Mouse (Mus musculus): ENCODE data around the gene Lrp5. TPM values are rescaled to one million over a fixed set of nuclear protein-coding genes. Genes with fewer than 3 reads are reported as not detected.
A peak's percentile ranks its signal among the peaks of the same experiment; 100 is the strongest.

Gene Lrp5
- polyA plus RNA-seq, 1 experiment, result 40.2 TPM

DNA sequence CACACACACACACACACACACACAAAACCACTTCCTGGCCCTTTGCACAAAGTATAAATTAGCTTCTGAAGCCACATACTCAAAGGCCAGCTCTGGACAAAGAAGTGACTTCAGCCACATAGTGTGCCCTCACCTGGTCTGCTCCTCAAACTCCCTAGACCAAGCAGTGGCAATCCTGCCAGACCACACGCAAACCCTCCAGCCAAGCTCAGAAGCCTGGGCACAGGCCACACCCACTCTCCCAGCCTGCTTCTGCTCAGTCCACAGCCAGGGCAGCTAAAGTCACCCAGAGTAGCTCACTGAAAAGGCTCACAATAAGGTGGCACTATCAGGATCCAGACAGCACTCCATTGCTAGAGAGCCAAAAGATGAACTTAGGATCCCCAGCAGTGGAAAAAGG is 30.2 kb downstream of the Lrp5 start:
- Histone ChIP-seq H3K9ac (ENCODE audit: low read depth, poor library complexity, severe bottlenecking) (no peak overlapping the region), H3K36me3 (ENCODE audit: control insufficient read depth, insufficient read depth, low read length, poor library complexity, severe bottlenecking) (no peaks in the 10 kb centered on the region; the same call in 1 of the 2 replicates), H3K4me1 (ENCODE audit: control insufficient read depth, insufficient read depth, low read length) (no peaks in the 10 kb centered on the region), H3K27ac (ENCODE audit: insufficient read depth, low read length) (no peak overlapping the region), H3K27me3 (ENCODE audit: control insufficient read depth, insufficient read depth, low read length, poor library complexity, severe bottlenecking) (no peaks in the 10 kb centered on the region), H3K4me3 (ENCODE audit: low read depth, low read length) (no peak overlapping the region), H3K9me3 (replicated peaks; ENCODE audit: control insufficient read depth, insufficient read depth, low read length, poor library complexity, severe bottlenecking) (no peaks in the 10 kb centered on the region)
- no peak for TF ChIP-seq POLR2A (IDR thresholded peaks at IDR 0.05; ENCODE audit: insufficient read depth, low read length)
- no peak for TF ChIP-seq CTCF (IDR thresholded peaks at IDR 0.05; ENCODE audit: low read depth, low read length)
- TF ChIP-seq EP300 (IDR thresholded peaks at IDR 0.05; ENCODE audit: insufficient read depth, low read depth, low read length), result no peak

DNA sequence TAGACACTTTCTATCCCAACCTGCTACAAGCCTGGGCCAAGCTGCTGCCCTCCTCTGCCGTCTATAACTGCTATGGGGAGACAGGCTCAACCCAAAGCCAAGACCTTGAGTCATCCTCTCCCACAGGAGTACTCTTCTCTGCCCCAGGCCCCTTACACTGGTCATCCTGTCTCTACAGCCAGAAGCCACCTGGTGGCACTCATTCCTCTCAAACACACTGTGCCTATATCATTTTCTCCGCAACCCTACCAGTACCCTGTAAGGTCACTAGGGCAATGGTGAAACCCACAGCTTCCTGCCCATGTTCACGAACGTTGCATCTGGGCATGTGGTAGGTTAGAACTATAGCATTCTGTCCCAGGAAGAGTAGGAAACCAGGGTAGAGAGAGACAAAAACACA is 31.4 kb downstream of the Lrp5 start:
- Histone ChIP-seq H3K27me3 (ENCODE audit: control insufficient read depth, insufficient read depth, low read length, poor library complexity, severe bottlenecking) (no peaks in the 10 kb centered on the region), H3K9ac (ENCODE audit: low read depth, poor library complexity, severe bottlenecking) (no peak overlapping the region), H3K9me3 (replicated peaks; ENCODE audit: control insufficient read depth, insufficient read depth, low read length, poor library complexity, severe bottlenecking) (no peaks in the 10 kb centered on the region), H3K36me3 (ENCODE audit: control insufficient read depth, insufficient read depth, low read length, poor library complexity, severe bottlenecking) (no peaks in the 10 kb centered on the region; the same call in 1 of the 2 replicates), H3K27ac (ENCODE audit: insufficient read depth, low read length) (no peak overlapping the region), H3K4me3 (ENCODE audit: low read depth, low read length) (no peak overlapping the region), H3K4me1 (ENCODE audit: control insufficient read depth, insufficient read depth, low read length) (no peaks in the 10 kb centered on the region)
- no peak for TF ChIP-seq POLR2A (IDR thresholded peaks at IDR 0.05; ENCODE audit: insufficient read depth, low read length)
- no peak for TF ChIP-seq CTCF (IDR thresholded peaks at IDR 0.05; ENCODE audit: low read depth, low read length)

DNA sequence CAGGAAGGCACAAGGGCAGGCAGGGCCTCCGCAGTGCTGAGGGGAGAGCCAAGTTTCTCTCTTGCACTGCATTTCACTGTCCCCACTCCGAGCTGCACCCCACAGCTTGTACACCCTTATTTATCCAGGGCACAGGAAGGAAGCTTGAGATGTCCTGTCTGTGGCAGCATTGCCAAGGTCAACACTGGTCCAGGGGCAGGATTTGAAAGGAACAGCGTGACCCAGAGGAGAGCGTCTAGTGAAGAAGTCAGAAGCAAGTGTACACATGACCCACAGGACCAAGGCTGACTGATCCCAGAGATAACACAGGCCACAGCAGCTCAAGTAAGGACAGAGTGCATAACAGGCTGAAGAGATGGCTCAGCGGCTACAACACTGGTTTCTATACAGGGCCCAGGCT is 32.3 kb downstream of the Lrp5 start:
- no peaks in the 10 kb centered on the region for H3K9me3 ChIP-seq (replicated peaks; ENCODE audit: control insufficient read depth, insufficient read depth, low read length, poor library complexity, severe bottlenecking)
- H3K27me3 ChIP-seq (ENCODE audit: control insufficient read depth, insufficient read depth, low read length, poor library complexity, severe bottlenecking), result no peaks in the 10 kb centered on the region
- no peak overlapping the region for H3K27ac ChIP-seq (ENCODE audit: insufficient read depth, low read length)
- no peak overlapping the region for H3K4me3 ChIP-seq (ENCODE audit: low read depth, low read length)
- H3K4me1 ChIP-seq (ENCODE audit: control insufficient read depth, insufficient read depth, low read length), result peaks cover 2% of the 10 kb centered on the region
- H3K36me3 ChIP-seq (ENCODE audit: control insufficient read depth, insufficient read depth, low read length, poor library complexity, severe bottlenecking), result no peaks in the 10 kb centered on the region; the same call in 1 of the 2 replicates
- TF ChIP-seq POLR2A (IDR thresholded peaks at IDR 0.05; ENCODE audit: insufficient read depth, low read length), result no peak
- no peak for TF ChIP-seq CTCF (IDR thresholded peaks at IDR 0.05; ENCODE audit: low read depth, low read length)
- TF ChIP-seq EP300 (IDR thresholded peaks at IDR 0.05; ENCODE audit: insufficient read depth, low read depth, low read length), result no peak
- H3K9ac ChIP-seq (ENCODE audit: low read depth, poor library complexity, severe bottlenecking), result no peak overlapping the region

DNA sequence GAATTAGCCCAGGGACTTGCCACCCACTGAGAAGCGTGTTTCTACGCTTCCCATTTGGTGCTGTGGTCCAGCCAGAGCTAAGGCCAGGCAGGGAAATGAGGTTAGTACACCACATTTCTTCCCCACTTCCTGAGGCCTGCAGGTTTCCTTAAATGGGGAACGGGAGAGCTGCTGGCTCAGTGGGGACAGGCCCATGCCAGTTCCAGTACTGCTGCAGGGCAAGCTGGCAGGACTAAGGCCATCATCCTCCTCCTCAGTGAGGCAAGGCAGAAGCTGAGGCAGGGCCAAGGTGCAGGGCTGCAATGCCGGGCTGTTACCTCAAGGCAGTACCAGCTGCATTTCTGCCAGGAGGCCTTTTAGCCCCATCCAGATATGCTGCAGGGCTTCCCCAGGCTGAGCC is 32.9 kb downstream of the Lrp5 start:
- Histone ChIP-seq H3K36me3 (ENCODE audit: control insufficient read depth, insufficient read depth, low read length, poor library complexity, severe bottlenecking) (no peaks in the 10 kb centered on the region; the same call in 1 of the 2 replicates), H3K4me1 (ENCODE audit: control insufficient read depth, insufficient read depth, low read length) (peaks cover 5% of the 10 kb centered on the region), H3K27me3 (ENCODE audit: control insufficient read depth, insufficient read depth, low read length, poor library complexity, severe bottlenecking) (no peaks in the 10 kb centered on the region), H3K9ac (ENCODE audit: low read depth, poor library complexity, severe bottlenecking) (no peak overlapping the region), H3K9me3 (replicated peaks; ENCODE audit: control insufficient read depth, insufficient read depth, low read length, poor library complexity, severe bottlenecking) (no peaks in the 10 kb centered on the region), H3K27ac (ENCODE audit: insufficient read depth, low read length) (no peak overlapping the region), H3K4me3 (ENCODE audit: low read depth, low read length) (no peak overlapping the region)
- TF ChIP-seq POLR2A (IDR thresholded peaks at IDR 0.05; ENCODE audit: insufficient read depth, low read length) (no peak), EP300 (IDR thresholded peaks at IDR 0.05; ENCODE audit: insufficient read depth, low read depth, low read length) (no peak), CTCF (IDR thresholded peaks at IDR 0.05; ENCODE audit: low read depth, low read length) (no peak)

DNA sequence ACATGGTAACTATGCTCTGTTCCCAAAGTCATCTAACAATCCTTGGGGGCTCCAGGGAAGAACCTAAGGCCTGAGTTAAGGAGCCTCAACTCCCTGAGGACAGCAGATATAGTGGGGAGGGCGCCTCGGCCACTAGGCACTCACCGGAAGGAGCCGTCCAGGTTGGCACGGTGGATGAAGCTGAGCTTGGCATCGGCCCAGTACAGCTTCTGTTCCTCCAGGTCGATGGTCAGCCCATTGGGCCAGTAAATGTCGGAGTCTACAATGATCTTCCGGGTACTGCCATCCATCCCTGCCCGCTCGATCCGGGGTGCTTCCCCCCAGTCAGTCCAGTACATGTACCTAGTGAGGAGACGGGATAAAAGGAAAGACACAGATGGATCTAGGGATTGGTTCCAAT is 34.4 kb downstream of the Lrp5 start:
- no peak overlapping the region for H3K9ac ChIP-seq (ENCODE audit: low read depth, poor library complexity, severe bottlenecking)
- H3K4me3 ChIP-seq (ENCODE audit: low read depth, low read length), result no peak overlapping the region
- no peak for TF ChIP-seq POLR2A (IDR thresholded peaks at IDR 0.05; ENCODE audit: insufficient read depth, low read length)
- TF ChIP-seq EP300 (IDR thresholded peaks at IDR 0.05; ENCODE audit: insufficient read depth, low read depth, low read length), result no peak
- TF ChIP-seq CTCF (IDR thresholded peaks at IDR 0.05; ENCODE audit: low read depth, low read length), result no peak
- H3K27ac ChIP-seq (ENCODE audit: insufficient read depth, low read length), result no peak overlapping the region
- H3K4me1 ChIP-seq (ENCODE audit: control insufficient read depth, insufficient read depth, low read length), result peaks cover 5% of the 10 kb centered on the region
- no peaks in the 10 kb centered on the region for H3K9me3 ChIP-seq (replicated peaks; ENCODE audit: control insufficient read depth, insufficient read depth, low read length, poor library complexity, severe bottlenecking)
- H3K36me3 ChIP-seq (ENCODE audit: control insufficient read depth, insufficient read depth, low read length, poor library complexity, severe bottlenecking), result no peaks in the 10 kb centered on the region; the same call in 1 of the 2 replicates
- no peaks in the 10 kb centered on the region for H3K27me3 ChIP-seq (ENCODE audit: control insufficient read depth, insufficient read depth, low read length, poor library complexity, severe bottlenecking)

DNA sequence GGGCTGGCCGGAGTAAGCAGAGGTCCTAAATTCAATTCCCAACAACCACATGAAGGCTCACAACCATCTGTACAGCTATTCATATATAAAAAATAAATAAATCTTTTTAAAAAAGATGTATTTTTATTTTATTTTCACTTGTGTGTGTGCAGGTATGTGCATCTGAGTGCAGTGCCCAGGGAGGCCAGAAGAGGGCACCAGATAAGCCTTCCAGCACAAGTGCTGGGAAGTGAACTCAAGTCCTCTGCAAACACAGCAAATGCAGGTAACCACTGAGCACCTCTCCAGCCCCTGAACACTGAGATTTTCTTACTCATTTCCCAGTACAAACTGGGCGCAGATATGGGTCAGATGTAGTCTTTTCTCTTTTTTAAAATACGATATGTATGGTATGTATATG is 35.1 kb downstream of the Lrp5 start:
- Histone ChIP-seq H3K9me3 (replicated peaks; ENCODE audit: control insufficient read depth, insufficient read depth, low read length, poor library complexity, severe bottlenecking) (no peaks in the 10 kb centered on the region), H3K27me3 (ENCODE audit: control insufficient read depth, insufficient read depth, low read length, poor library complexity, severe bottlenecking) (no peaks in the 10 kb centered on the region), H3K27ac (ENCODE audit: insufficient read depth, low read length) (no peak overlapping the region), H3K36me3 (ENCODE audit: control insufficient read depth, insufficient read depth, low read length, poor library complexity, severe bottlenecking) (no peaks in the 10 kb centered on the region; the same call in 1 of the 2 replicates), H3K4me1 (ENCODE audit: control insufficient read depth, insufficient read depth, low read length) (peaks cover 5% of the 10 kb centered on the region), H3K4me3 (ENCODE audit: low read depth, low read length) (no peak overlapping the region), H3K9ac (ENCODE audit: low read depth, poor library complexity, severe bottlenecking) (no peak overlapping the region)
- TF ChIP-seq CTCF (IDR thresholded peaks at IDR 0.05; ENCODE audit: low read depth, low read length) (peak; percentile 59), POLR2A (IDR thresholded peaks at IDR 0.05; ENCODE audit: insufficient read depth, low read length) (no peak)

All from ES-Bruce4 (cell line).